Mouse (Mus musculus) spleen, adult 2 months (tissue): ENCODE data around the gene Adnp.

Experiments used
- CTCF ChIP-seq: fragments of 200-500 bp; IDR thresholded peaks from 2 replicates; pipeline ENCODE4 v1.5.1; 2011; ENCODE audit warnings: mild to moderate bottlenecking, inconsistent platforms; ENCODE audit not compliant: insufficient read depth, insufficient read length, insufficient replicate concordance; ENCODE audit errors: extremely low read depth
- POLR2A ChIP-seq: fragments of 200-500 bp; IDR thresholded peaks from 2 replicates; pipeline ENCODE4 v1.6.1; 2011; ENCODE audit warnings: low read depth, low read length, inconsistent platforms

DNA sequence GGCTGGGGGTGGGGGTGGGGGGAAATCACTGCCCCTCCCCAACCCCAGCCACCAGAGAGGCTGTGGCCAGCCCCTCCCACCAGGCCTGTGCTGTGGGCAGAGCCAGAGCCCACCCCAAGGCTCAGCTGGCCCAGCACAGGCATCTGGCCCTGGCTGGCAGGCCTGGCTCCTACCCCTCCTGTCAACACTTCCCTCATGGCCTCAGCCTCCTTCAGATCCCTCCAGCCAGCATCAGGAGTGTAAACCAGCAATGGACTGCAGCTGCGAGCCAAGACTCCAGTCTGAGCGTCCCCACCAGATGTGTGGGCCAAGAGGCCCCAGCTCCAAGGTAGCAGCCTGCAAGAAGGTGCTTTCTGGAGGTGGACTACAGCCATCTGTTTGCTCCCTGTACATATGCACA, 61.5 kb downstream of the Adnp start:
- TF ChIP-seq CTCF (no peak), POLR2A (no peak)
